Mouse (Mus musculus): ENCODE results near the gene Mast4.
A peak's percentile ranks its signal among the peaks of the same experiment; 100 is the strongest.
"Not testable (repeated sequence)": the region's sequence is repeated elsewhere in the genome, so short reads cannot be mapped to it uniquely, and the experiment has no call there.

Mast4 gene

GRCm38 (mm10) chr13:103334392-103334686 is at the start of gene Mast4:
Gene Mast4, minus strand, starts transcription at chr13:103334497.
- peak; percentile 91 for DNase-seq (ENCODE audit: low spot score)

DNA sequence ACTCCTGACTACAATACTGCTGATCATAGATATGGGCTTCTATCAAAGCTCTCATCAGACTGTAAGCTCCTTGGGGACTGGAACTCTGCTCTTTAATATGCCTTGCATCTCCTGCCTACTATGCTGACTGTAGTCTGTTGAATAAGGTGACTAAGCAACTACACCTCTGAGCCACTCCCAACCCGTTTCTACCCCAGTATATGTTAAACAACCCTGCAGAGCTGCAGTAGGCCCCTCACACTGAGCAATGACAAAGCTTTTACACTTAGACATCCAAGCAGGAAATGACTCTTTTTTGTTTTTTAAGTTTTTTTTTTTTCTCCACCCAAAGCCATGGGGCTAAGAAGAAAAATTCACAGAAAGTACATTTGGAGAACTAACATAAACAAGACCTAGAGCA is 40.2 kb upstream of the Mast4 start:
- DNase-seq (ENCODE audit: low spot score) = no peak

- no peak for DNase-seq (ENCODE audit: low spot score)
Measured at GRCm38 (mm10) chr13:103369194-103369593, 34.9 kb upstream of the Mast4 start.

- no peak for DNase-seq (ENCODE audit: low spot score)
Measured at GRCm38 (mm10) chr13:103363181-103363580, 28.9 kb upstream of the Mast4 start.

DNA sequence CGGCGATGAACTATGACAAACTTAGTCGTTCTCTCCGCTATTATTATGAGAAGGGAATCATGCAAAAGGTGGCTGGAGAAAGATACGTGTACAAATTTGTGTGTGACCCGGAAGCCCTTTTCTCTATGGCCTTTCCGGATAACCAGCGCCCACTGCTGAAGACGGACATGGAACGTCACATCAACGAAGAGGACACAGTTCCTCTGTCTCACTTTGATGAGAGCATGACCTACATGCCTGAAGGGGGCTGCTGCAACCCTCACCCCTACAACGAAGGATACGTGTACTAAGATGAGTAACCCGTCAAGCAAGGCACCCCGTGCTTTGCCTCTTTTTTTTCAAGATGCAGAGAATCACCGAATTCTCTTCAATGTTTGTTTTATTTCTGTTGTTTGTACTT is 23.1 kb upstream of the Mast4 start:
- DNase-seq (ENCODE audit: low spot score) = not testable (repeated sequence)

DNA sequence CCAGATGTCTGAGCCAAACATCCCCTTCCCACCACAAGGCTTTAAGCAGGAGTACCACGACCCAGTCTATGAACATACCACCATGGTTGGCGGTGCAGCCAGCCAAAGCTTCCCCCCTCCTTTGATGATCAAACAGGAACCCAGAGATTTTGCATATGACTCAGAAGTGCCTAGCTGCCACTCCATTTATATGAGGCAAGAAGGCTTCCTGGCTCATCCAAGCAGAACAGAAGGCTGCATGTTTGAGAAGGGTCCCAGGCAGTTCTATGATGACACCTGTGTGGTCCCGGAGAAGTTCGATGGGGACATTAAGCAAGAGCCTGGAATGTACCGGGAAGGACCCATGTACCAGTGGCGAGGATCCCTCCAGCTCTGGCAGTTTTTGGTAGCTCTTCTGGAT is 22.6 kb upstream of the Mast4 start:
- DNase-seq (ENCODE audit: low spot score) = not testable (repeated sequence)

DNA sequence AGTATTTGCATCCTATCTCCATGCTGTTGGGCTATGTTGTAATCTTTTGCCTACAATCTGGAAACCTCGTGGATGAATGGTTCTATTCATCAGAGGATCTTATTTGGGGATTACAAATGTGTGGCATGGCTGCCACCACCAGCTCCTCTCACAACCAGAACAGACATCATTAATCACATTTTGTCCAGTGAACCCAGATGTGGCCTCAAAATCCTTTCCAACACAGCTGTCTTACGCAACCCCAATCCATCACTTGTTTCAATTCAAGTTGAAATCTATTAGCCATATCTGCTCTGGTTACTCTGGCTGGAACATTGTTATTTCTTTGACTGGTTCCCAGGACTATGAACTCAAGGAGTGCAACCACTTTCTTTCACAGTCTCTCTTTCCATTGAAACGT is 20.4 kb upstream of the Mast4 start:
- no peak for DNase-seq (ENCODE audit: low spot score)

- DNase-seq (ENCODE audit: low spot score) = no peak
Measured at GRCm38 (mm10) chr13:103344749-103345148, 10.5 kb upstream of the Mast4 start.

DNA sequence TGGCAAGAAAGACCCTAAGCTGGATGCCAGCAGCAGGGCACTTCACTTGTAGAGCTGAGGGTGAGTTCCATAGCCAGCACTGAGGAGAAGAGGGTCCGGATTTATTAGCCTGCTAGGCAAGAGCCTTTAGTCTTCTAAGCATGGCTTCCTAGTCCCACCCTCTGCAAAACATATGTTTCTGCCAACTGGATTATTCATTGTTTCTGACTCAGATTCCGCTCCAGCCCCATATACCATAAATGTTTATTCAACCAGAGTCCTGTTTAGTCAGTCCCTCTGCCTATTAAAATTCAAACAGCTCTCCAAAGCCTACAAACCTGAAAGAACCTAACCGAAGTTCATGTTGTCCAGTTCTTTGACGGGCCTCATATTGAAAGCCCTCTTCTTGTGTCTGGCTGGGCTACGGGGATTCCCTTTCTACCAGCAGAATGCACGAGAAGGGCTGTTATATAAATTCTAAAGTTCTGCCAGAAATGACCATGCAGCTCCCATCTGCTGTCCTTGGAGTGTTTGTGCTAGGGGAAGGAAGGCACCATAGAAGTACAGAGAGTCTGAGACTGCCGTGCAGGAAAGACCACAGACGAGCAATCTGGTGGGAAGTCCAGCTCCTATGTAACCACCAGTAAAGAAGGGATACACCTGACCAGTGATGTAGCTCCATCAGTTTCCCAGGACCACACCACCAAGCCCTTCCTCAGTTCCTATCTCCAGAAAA is 9.9 kb upstream of the Mast4 start:
- no peak for DNase-seq (ENCODE audit: low spot score)

DNA sequence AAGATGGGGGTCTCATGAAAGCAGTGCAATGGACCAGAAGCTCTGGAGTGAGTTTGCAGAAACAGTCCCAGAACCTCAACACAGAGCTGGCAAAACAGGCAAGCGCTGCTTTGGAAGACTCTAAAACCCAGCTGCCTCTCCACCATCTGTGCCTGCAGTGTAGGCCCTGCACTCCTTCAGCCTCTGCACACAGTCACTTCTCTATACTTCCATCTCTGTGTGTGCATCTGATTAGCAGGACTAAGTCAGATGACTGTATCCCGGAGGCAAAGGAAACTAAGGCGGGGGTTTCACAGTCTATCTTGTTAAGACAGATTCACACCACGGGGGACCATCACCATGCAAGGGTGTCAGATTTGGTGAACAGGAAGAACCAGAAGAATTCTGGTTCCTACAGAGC is 6.7 kb upstream of the Mast4 start:
- DNase-seq (ENCODE audit: low spot score) = no peak

DNA sequence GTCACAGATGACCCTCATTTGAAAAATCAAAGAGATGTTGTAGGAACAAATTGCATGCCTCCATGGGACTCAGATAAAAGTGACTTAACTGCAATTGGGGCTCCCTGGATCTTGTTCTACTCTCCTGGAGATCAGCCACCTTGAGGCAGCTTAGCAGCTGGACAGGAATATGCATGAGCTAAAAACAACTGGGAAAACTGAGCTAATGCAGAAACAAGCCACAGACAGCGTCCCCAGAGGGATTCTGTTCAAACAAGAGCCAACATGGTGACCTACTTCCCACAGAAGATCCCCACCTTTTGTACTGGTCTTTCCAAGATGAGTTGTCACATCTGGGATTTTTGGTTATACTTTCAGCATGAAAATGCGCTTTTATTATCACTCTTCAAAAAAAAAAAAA is 4.3 kb upstream of the Mast4 start:
- no peak for DNase-seq (ENCODE audit: low spot score)

- no peak for DNase-seq (ENCODE audit: low spot score)
Measured at GRCm38 (mm10) chr13:103336237-103336636, 1.9 kb upstream of the Mast4 start.

GRCm38 (mm10) chr13:103334723-103335458 is 594 bp upstream of the Mast4 start:
- DNase-seq (ENCODE audit: low spot score) = peak; percentile 53

- DNase-seq (ENCODE audit: low spot score) = peak; percentile 70
Measured at GRCm38 (mm10) chr13:103333601-103334391, 501 bp downstream of the Mast4 start.

GRCm38 (mm10) chr13:103333153-103333552 is 1.1 kb downstream of the Mast4 start:
- DNase-seq (ENCODE audit: low spot score) = peak; percentile 45

DNA sequence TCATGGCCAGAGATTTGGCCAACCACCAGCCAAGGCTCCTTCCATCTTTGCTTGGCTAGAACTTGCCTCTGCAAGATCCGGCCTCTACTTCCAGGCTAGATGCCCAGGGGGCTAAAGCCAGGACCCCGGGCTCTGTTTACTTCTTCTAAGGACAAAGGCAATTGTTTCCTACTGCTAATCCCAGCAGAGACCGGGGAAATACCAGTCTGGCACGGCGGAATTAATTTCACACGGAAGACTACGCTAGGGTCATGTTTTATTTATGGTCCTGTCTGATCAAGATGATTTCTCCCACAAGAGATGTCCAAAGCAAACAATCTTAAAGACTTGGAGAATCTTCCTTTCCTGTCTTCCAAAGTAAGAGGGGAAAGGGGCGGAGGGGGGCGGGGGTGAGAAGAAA is 1.6 kb downstream of the Mast4 start:
- DNase-seq (ENCODE audit: low spot score) = no peak

DNA sequence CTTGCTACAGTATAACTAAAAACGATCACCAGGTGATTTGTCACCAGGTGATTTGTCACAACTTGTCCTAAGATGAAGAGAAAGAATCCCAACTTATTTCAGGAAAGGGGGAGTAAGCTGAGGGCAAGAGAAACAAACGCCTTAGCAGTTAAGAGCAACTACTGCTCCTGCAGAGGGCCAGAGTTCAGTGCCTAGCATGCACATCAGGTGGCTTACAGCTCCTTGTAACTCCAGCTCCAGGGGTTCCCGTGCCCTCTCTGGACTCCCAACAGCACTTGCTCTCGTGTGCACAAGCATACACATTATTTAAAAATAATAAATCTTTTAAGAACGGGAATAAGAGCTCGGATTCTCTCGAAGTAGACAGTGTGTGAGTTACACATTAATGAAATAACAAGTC is 3.2 kb downstream of the Mast4 start:
- no peak for DNase-seq (ENCODE audit: low spot score)

DNA sequence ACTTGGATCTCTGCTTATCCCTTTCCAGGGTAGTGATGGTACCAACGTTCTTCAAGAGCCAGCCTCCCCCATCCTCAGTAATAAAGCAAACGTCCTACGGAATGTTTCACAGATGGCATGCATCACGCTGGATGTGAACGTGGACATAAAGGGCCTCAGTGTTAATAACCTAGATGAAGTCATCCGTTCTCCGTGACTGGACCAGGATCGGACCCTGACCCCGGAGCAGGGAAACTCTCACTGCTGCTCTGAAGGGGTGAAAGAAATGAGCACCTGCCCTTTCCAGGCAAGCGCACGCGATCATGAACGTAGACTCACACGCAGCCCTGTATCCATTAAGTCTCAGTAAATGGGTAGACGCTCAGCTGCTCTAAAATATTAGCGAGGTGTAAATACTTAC is 6.0 kb downstream of the Mast4 start:
- no peak for DNase-seq (ENCODE audit: low spot score)

DNA sequence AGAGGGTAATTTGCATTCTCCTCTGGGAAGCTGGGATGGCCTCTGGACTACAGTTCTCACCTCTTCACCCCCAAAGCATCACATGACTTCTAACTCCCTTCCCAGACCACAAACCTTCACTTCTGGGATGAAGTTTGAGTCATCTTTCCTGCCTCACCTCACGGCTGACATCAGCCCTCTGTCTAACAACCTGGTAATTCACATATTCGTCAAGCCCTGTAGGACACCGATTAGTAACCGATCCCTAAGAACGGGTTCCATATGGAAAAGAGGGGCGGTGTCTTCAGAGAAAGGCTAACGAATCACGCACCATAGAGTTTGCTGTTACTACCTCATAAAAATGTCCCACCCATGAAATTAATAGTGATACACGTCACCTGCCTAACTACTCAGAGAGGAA is 6.5 kb downstream of the Mast4 start:
- DNase-seq (ENCODE audit: low spot score) = no peak

DNA sequence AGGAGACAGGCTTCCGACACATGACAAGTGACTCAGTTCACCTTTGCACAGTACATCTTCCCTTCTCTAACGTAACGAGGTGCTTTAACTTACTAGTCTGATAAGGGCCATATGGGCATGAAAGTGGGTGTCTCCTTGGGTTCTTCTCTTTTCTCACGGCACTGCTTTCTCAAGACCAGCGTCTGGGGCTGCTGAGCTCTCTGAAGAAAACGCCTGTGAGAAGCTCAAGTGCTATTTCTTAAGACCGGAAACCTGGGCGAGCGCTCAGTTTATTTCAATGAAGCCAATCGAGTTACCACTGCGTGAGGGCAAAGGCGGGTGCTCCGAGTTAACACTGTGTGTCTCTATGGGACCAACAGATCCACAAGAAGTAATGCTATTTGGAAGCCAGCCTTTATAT is 8.1 kb downstream of the Mast4 start:
- no peak for DNase-seq (ENCODE audit: low spot score)

DNA sequence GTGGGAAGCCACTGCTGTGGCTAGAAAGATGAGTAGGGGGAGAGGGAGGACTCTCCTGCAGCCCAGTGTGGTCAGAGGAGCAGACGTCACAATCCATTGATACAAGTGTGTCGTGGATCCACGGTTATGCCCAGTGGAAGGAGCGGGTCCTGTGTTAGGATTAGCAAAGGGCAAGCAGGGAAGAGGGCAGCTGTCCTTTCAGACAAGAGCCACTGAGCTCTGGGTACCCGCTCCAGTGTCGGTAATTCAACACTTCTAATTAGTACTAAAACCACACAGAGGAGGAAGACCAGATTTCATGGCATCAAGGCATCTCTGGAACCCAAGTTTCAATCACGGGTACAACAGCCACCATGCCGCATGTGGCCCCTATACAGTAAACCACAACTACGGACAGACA is 14.4 kb downstream of the Mast4 start:
- DNase-seq (ENCODE audit: low spot score) = no peak

- no peak for DNase-seq (ENCODE audit: low spot score)
Measured at GRCm38 (mm10) chr13:103319317-103319716, 15.0 kb downstream of the Mast4 start.

DNA sequence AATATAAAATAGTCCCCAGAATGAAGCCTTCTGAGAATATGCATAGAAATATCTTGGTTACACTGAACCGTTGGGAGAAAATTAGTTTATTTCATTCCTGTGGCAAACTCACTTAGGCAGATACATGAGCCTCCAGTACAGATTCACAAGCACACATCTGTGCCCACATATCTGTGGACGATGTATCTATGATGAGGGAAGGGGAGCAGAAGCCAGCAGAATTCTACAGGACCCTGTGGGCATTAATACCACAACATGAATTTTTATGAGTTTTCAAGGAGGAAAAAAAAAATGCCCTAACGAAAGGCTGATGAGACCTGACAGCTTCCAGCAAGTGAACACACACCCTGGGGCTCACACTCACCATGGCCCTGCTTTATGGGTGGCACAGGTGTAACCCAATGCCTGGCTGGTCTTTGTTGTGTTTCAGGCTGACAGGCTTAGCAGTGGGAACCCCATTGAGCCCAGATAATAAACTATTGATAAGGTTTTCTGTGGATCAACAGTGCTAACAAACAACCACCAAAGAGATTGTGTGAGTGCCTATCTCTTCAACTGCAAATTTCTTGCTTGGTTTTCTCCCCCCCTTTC is 17.4 kb downstream of the Mast4 start:
- DNase-seq (ENCODE audit: low spot score) = no peak
